Mouse (Mus musculus) CH12F3 (cell line): ENCODE measurements around the gene Sgip1.

Source experiments
- in situ Hi-C: fragments of 300-500 bp; cut with MboI; formaldehyde crosslinking; loops from 2 replicates; pipeline ENCODE4 v1.14.3; 2020; ENCODE audit warnings: low sequenced_read_pairs

Sgip1 gene

GRCm38 (mm10) chr4:102773841-102774240 lies 32.7 kb downstream of the Sgip1 start:
- in situ Hi-C loops: no loop called here

GRCm38 (mm10) chr4:102774549-102774948 lies 33.5 kb downstream of the Sgip1 start:
- in situ Hi-C loops: no loop called here

GRCm38 (mm10) chr4:102775596-102776270 lies 34.6 kb downstream of the Sgip1 start:
- in situ Hi-C loops: no loop called here

GRCm38 (mm10) chr4:102779902-102780301 lies 38.8 kb downstream of the Sgip1 start:
- in situ Hi-C loops: no loop called here

- in situ Hi-C loops: no loop called here
Measured at GRCm38 (mm10) chr4:102783063-102783748, 42.1 kb downstream of the Sgip1 start.

GRCm38 (mm10) chr4:102785158-102785557 lies 44.1 kb downstream of the Sgip1 start:
- in situ Hi-C loops: no loop called here

GRCm38 (mm10) chr4:102792100-102792790 lies 51.1 kb downstream of the Sgip1 start:
- in situ Hi-C loops: no loop called here

GRCm38 (mm10) chr4:102801471-102801870 lies 60.4 kb downstream of the Sgip1 start:
- in situ Hi-C loops: no loop called here

- in situ Hi-C loops: no loop called here
Measured at GRCm38 (mm10) chr4:102801936-102802335, 60.8 kb downstream of the Sgip1 start.

GRCm38 (mm10) chr4:102804611-102805010 lies 63.5 kb downstream of the Sgip1 start:
- in situ Hi-C loops: no loop called here

- in situ Hi-C loops: no loop called here
Measured at GRCm38 (mm10) chr4:102806987-102807386, 65.9 kb downstream of the Sgip1 start.

GRCm38 (mm10) chr4:102808258-102808657 lies 67.2 kb downstream of the Sgip1 start:
- in situ Hi-C loops: no loop called here

GRCm38 (mm10) chr4:102809296-102809695 lies 68.2 kb downstream of the Sgip1 start:
- in situ Hi-C loops: no loop called here

- in situ Hi-C loops: no loop called here
Measured at GRCm38 (mm10) chr4:102810277-102810676, 69.2 kb downstream of the Sgip1 start.

- in situ Hi-C loops: no loop called here
Measured at GRCm38 (mm10) chr4:102811007-102811805, 70.1 kb downstream of the Sgip1 start.

- in situ Hi-C loops: no loop called here
Measured at GRCm38 (mm10) chr4:102813346-102813745, 72.2 kb downstream of the Sgip1 start.

- in situ Hi-C loops: no loop called here
Measured at GRCm38 (mm10) chr4:102821786-102822185, 80.7 kb downstream of the Sgip1 start.

- in situ Hi-C loops: no loop called here
Measured at GRCm38 (mm10) chr4:102824494-102824893, 83.4 kb downstream of the Sgip1 start.

GRCm38 (mm10) chr4:102826159-102826558 lies 85.1 kb downstream of the Sgip1 start:
- in situ Hi-C loops: no loop called here

- in situ Hi-C loops: no loop called here
Measured at GRCm38 (mm10) chr4:102828518-102828917, 87.4 kb downstream of the Sgip1 start.

GRCm38 (mm10) chr4:102833191-102833590 lies 92.1 kb downstream of the Sgip1 start:
- in situ Hi-C loops: no loop called here
